Mouse (Mus musculus): Measurements from ENCODE around the gene Neurog3. TPM values are rescaled to one million over a fixed set of nuclear protein-coding genes. Genes with fewer than 3 reads are reported as not detected.

Neurog3 gene
- not detected for polyA plus RNA-seq (2012; fragmentation: generic; extraction: Trizol)
- long read RNA-seq, experiment 1 = 0 reads
- long read RNA-seq, experiment 2 = 0 reads

DNA sequence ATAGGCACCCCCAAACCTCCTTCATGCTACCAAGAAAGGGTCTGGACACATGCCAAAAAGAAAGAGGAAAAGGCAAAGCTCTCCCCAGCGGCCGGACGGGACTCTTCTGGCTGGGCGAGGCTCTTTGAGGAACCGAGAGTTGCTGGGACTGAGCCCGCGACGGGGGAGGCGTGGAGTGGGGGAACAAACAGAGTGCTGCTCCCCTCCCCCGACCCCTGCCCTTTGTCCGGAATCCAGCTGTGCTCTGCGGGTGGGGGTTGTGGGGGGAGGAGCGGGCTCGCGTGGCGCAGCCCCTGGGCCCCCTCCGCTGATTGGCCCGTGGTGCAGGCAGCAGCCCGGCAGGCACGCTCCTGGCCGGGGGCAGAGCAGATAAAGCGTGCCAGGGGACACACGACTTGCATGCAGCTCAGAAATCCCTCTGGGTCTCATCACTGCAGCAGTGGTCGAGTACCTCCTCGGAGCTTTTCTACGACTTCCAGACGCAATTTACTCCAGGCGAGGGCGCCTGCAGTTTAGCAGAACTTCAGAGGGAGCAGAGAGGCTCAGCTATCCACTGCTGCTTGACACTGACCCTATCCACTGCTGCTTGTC, at the start of gene Neurog3:
Gene Neurog3 (plus strand): TSS at position 400 of the 591 bp plus-strand sequence.
- no peak within 1 kb of the TSS for H3ac ChIP-seq (ENCODE audit: control insufficient read depth, insufficient read length, low read depth)
- TF ChIP-seq MYOG (IDR thresholded peaks at IDR 0.05; ENCODE audit: control insufficient read depth, extremely low read depth, insufficient read length) (no peak), USF1 (IDR thresholded peaks at IDR 0.05; ENCODE audit: low read depth) (no peak), MYOD1 (IDR thresholded peaks at IDR 0.05; ENCODE audit: control insufficient read depth, insufficient read length, low read depth) (no peak), MAX (IDR thresholded peaks at IDR 0.05) (no peak), FOSL1 (IDR thresholded peaks at IDR 0.05; ENCODE audit: insufficient read depth, low read length, poor library complexity, severe bottlenecking) (no peak), CTCF (IDR thresholded peaks at IDR 0.05; ENCODE audit: control insufficient read depth, insufficient read depth, insufficient read length) (no peak), CEBPB (IDR thresholded peaks at IDR 0.05; ENCODE audit: low read depth) (no peak)
- no peaks in the 10 kb centered on the region for H3K79me3 ChIP-seq (ENCODE audit: low read depth)
- H3K4me3 ChIP-seq (ENCODE audit: insufficient read depth, poor library complexity, severe bottlenecking) = no peak within 1 kb of the TSS
- no peaks in the 10 kb centered on the region for H3K79me2 ChIP-seq (ENCODE audit: control insufficient read depth, insufficient read depth)
- H3K27me3 ChIP-seq (ENCODE audit: control insufficient read depth, insufficient read depth, insufficient read length) = peaks cover 43% of the 10 kb centered on the region
- no peaks in the 10 kb centered on the region for H3K36me3 ChIP-seq (ENCODE audit: control insufficient read depth, insufficient read depth)

DNA sequence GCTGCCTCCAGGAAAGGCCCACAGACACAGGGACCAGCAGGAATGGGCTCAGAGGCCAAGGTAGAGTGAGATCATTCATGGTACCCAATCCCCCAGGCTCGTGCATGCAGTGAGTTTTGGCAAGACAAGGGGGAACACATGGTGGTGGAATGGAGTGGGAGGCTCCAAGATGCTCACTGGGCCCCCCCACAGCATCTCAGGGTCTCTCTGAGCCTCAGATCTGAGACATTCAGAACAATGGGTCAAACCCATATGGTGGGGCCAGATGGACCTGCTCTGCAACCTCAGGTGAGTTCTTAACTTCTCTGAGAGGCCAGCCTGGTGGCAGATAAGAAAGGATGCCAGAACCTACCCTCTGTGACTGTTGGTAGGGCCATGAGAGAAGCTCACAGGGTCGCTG, 46.8 kb upstream of the Neurog3 start:
- no peak overlapping the region for H3K4me3 ChIP-seq (ENCODE audit: insufficient read depth, poor library complexity, severe bottlenecking)
- H3ac ChIP-seq (ENCODE audit: control insufficient read depth, insufficient read length, low read depth) = no peak overlapping the region
- no peaks in the 10 kb centered on the region for H3K79me2 ChIP-seq (ENCODE audit: control insufficient read depth, insufficient read depth)
- TF ChIP-seq MYOG (IDR thresholded peaks at IDR 0.05; ENCODE audit: control insufficient read depth, extremely low read depth, insufficient read length) (no peak), USF1 (IDR thresholded peaks at IDR 0.05; ENCODE audit: low read depth) (no peak), CTCF (IDR thresholded peaks at IDR 0.05; ENCODE audit: control insufficient read depth, insufficient read depth, insufficient read length) (no peak), MAX (IDR thresholded peaks at IDR 0.05) (no peak), CEBPB (IDR thresholded peaks at IDR 0.05; ENCODE audit: low read depth) (no peak), FOSL1 (IDR thresholded peaks at IDR 0.05; ENCODE audit: insufficient read depth, low read length, poor library complexity, severe bottlenecking) (no peak), MYOD1 (IDR thresholded peaks at IDR 0.05; ENCODE audit: control insufficient read depth, insufficient read length, low read depth) (no peak)
- H3K36me3 ChIP-seq (ENCODE audit: control insufficient read depth, insufficient read depth) = no peaks in the 10 kb centered on the region
- no peaks in the 10 kb centered on the region for H3K79me3 ChIP-seq (ENCODE audit: low read depth)
- H3K27me3 ChIP-seq (ENCODE audit: control insufficient read depth, insufficient read depth, insufficient read length) = no peaks in the 10 kb centered on the region

DNA sequence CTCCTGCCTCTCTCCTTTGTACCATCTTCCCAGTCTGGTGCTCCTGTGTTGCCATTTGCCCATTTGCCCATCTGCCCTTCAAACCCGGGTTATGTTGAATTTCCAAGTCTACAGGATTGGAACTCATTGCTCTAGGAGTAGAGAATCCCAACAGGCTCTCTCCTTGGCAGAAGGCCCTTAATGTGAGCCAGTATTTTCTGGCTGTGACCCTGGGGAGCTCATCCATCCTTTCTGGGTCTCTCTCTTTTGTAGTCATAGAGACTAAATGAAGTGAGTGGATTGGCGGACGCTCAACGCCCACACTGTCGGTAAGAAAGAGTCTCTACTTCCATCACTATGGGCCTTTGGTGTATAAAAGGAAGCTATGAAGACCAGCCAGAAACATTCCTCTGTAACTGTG, 46.1 kb upstream of the Neurog3 start:
- no peak overlapping the region for H3ac ChIP-seq (ENCODE audit: control insufficient read depth, insufficient read length, low read depth)
- no peak for TF ChIP-seq CEBPB (IDR thresholded peaks at IDR 0.05; ENCODE audit: low read depth)
- TF ChIP-seq MYOD1 (IDR thresholded peaks at IDR 0.05; ENCODE audit: control insufficient read depth, insufficient read length, low read depth) = no peak
- no peak for TF ChIP-seq MYOG (IDR thresholded peaks at IDR 0.05; ENCODE audit: control insufficient read depth, extremely low read depth, insufficient read length)
- no peak for TF ChIP-seq USF1 (IDR thresholded peaks at IDR 0.05; ENCODE audit: low read depth)
- no peak for TF ChIP-seq MAX (IDR thresholded peaks at IDR 0.05)
- no peak for TF ChIP-seq CTCF (IDR thresholded peaks at IDR 0.05; ENCODE audit: control insufficient read depth, insufficient read depth, insufficient read length)
- no peak for TF ChIP-seq FOSL1 (IDR thresholded peaks at IDR 0.05; ENCODE audit: insufficient read depth, low read length, poor library complexity, severe bottlenecking)
- no peak overlapping the region for H3K4me3 ChIP-seq (ENCODE audit: insufficient read depth, poor library complexity, severe bottlenecking)
- H3K79me2 ChIP-seq (ENCODE audit: control insufficient read depth, insufficient read depth) = no peaks in the 10 kb centered on the region
- no peaks in the 10 kb centered on the region for H3K27me3 ChIP-seq (ENCODE audit: control insufficient read depth, insufficient read depth, insufficient read length)
- no peaks in the 10 kb centered on the region for H3K36me3 ChIP-seq (ENCODE audit: control insufficient read depth, insufficient read depth)
- no peaks in the 10 kb centered on the region for H3K79me3 ChIP-seq (ENCODE audit: low read depth)

DNA sequence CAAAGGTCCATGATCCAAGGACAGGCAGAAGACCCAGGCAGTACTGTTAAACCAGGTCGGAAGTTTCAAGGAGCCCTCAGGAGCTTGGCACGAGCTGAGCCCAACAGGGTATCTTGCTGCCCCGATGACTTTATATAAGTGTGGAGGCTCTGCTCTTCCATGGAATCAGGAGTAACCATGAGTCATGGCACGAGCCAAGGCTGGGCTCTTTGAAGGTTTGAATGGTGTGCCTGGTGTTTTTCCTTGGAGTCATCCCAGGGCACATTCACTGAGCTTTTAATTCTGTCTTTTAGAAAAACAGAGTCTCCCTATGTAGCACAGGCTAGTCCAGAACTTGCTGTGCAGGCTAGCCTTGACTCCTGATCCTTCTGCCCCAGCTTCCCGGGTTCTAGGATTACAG, 44.5 kb upstream of the Neurog3 start:
- Histone ChIP-seq H3K79me2 (ENCODE audit: control insufficient read depth, insufficient read depth) (no peaks in the 10 kb centered on the region), H3K27me3 (ENCODE audit: control insufficient read depth, insufficient read depth, insufficient read length) (peaks cover 5% of the 10 kb centered on the region), H3K79me3 (ENCODE audit: low read depth) (no peaks in the 10 kb centered on the region), H3ac (ENCODE audit: control insufficient read depth, insufficient read length, low read depth) (no peak overlapping the region), H3K36me3 (ENCODE audit: control insufficient read depth, insufficient read depth) (no peaks in the 10 kb centered on the region), H3K4me3 (ENCODE audit: insufficient read depth, poor library complexity, severe bottlenecking) (no peak overlapping the region)
- no peak for TF ChIP-seq MAX (IDR thresholded peaks at IDR 0.05)
- TF ChIP-seq MYOG (IDR thresholded peaks at IDR 0.05; ENCODE audit: control insufficient read depth, extremely low read depth, insufficient read length) = no peak
- TF ChIP-seq FOSL1 (IDR thresholded peaks at IDR 0.05; ENCODE audit: insufficient read depth, low read length, poor library complexity, severe bottlenecking) = no peak

DNA sequence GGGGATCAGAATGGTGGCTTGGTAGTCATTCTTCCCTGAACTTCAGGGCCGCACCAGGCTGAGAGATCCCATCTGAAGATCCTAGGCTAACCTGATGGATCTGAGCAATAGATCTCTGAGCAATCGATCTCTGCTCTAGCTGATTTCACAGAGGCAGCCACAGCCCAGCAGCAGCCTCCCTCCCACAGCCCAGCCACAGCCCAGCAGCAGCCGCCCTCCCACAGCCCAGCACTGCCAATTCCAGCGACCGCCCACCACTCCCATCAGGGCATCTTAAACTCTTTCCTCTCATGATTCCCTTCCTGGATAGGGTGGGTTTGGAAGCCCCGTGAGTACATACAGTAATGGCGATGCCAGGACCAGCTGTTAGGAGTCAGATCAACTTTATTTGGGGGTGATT, 43.8 kb upstream of the Neurog3 start:
- no peaks in the 10 kb centered on the region for H3K36me3 ChIP-seq (ENCODE audit: control insufficient read depth, insufficient read depth)
- H3K27me3 ChIP-seq (ENCODE audit: control insufficient read depth, insufficient read depth, insufficient read length) = peaks cover 11% of the 10 kb centered on the region
- no peak overlapping the region for H3ac ChIP-seq (ENCODE audit: control insufficient read depth, insufficient read length, low read depth)
- H3K4me3 ChIP-seq (ENCODE audit: insufficient read depth, poor library complexity, severe bottlenecking) = no peak overlapping the region
- no peaks in the 10 kb centered on the region for H3K79me2 ChIP-seq (ENCODE audit: control insufficient read depth, insufficient read depth)
- TF ChIP-seq MAX (IDR thresholded peaks at IDR 0.05) = no peak
- TF ChIP-seq MYOG (IDR thresholded peaks at IDR 0.05; ENCODE audit: control insufficient read depth, extremely low read depth, insufficient read length) = no peak
- TF ChIP-seq FOSL1 (IDR thresholded peaks at IDR 0.05; ENCODE audit: insufficient read depth, low read length, poor library complexity, severe bottlenecking) = no peak
- TF ChIP-seq CEBPB (IDR thresholded peaks at IDR 0.05; ENCODE audit: low read depth) = no peak
- no peak for TF ChIP-seq MYOD1 (IDR thresholded peaks at IDR 0.05; ENCODE audit: control insufficient read depth, insufficient read length, low read depth)
- no peak for TF ChIP-seq CTCF (IDR thresholded peaks at IDR 0.05; ENCODE audit: control insufficient read depth, insufficient read depth, insufficient read length)
- TF ChIP-seq USF1 (IDR thresholded peaks at IDR 0.05; ENCODE audit: low read depth) = no peak
- H3K79me3 ChIP-seq (ENCODE audit: low read depth) = no peaks in the 10 kb centered on the region

GRCm38 (mm10) chr10:62089486-62089885, 43.4 kb upstream of the Neurog3 start:
- Histone ChIP-seq H3K27me3 (ENCODE audit: control insufficient read depth, insufficient read depth, insufficient read length) (peaks cover 14% of the 10 kb centered on the region), H3K79me3 (ENCODE audit: low read depth) (no peaks in the 10 kb centered on the region), H3K4me3 (ENCODE audit: insufficient read depth, poor library complexity, severe bottlenecking) (no peak overlapping the region), H3ac (ENCODE audit: control insufficient read depth, insufficient read length, low read depth) (no peak overlapping the region), H3K79me2 (ENCODE audit: control insufficient read depth, insufficient read depth) (no peaks in the 10 kb centered on the region), H3K36me3 (ENCODE audit: control insufficient read depth, insufficient read depth) (no peaks in the 10 kb centered on the region)
- TF ChIP-seq MAX (IDR thresholded peaks at IDR 0.05) (no peak), MYOD1 (IDR thresholded peaks at IDR 0.05; ENCODE audit: control insufficient read depth, insufficient read length, low read depth) (no peak), CTCF (IDR thresholded peaks at IDR 0.05; ENCODE audit: control insufficient read depth, insufficient read depth, insufficient read length) (no peak), FOSL1 (IDR thresholded peaks at IDR 0.05; ENCODE audit: insufficient read depth, low read length, poor library complexity, severe bottlenecking) (no peak), USF1 (IDR thresholded peaks at IDR 0.05; ENCODE audit: low read depth) (no peak), MYOG (IDR thresholded peaks at IDR 0.05; ENCODE audit: control insufficient read depth, extremely low read depth, insufficient read length) (no peak), CEBPB (IDR thresholded peaks at IDR 0.05; ENCODE audit: low read depth) (no peak)
